Mouse (Mus musculus) layer of hippocampus, adult 18-20 months (tissue): ENCODE measurements at regions not wholly inside any gene's neighbourhood (a gene's known extent, or its start where the extent isn't known, plus 50 kb on each side); places are given as distances from the start of the nearest gene placed in this dataset.

Experiments
- DNase-seq, 2 experiments: peaks; one replicate each; pipeline ENCODE4 v3.0.0; 2022; ENCODE audit warnings: low spot score in 2 of 2

DNA sequence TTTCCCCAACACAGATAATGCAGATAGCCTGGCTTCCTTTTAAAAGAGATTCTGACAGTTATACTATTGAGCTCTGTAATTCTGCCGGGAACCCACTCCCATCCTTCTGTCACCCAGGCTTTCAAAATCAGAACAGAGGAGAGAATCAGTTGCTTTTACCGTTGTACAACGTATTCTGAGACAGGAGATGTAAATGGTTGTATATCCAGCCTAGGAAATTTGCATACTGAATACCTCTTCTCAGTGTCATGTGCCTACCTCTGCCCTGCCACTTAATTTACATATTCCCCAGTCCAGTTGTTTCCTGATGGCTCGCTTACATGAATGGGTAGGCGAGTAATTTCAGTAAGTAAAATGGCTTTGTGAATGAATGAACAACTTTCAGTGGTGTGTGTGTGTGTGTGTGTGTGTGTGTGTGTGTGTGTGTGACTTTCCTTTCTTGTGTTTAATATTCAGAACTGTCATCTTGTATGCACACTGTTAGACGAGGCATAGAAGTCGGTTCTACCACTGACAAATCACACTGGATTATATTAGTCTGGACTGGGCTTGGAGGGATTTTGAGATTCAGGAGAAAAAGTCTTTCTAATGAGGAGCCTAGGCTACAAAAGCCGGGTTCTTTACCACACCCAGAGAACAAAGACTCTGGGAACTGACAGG is 282.2 kb upstream of the Cdh6 start:
- DNase-seq = no peak

DNA sequence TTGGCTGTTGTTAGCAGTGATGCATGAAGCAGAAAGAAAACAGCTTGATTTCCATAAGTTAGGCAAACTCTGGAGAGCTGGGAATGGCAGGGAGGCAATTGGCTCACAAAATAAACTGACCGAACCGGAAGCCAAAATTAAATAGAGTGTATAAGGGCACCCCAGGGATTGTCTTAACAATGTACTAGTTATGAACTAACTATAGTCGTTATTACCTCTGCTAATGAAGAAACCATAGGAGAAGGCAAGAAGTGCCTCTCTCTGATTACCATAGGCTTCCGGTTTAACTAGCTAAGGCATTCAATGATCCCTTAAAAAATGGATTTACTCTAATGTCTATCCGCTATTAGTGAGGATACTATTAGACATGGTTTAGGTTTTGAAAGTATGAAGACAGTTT is 276.9 kb upstream of the Cdh6 start:
- DNase-seq = no peak

DNA sequence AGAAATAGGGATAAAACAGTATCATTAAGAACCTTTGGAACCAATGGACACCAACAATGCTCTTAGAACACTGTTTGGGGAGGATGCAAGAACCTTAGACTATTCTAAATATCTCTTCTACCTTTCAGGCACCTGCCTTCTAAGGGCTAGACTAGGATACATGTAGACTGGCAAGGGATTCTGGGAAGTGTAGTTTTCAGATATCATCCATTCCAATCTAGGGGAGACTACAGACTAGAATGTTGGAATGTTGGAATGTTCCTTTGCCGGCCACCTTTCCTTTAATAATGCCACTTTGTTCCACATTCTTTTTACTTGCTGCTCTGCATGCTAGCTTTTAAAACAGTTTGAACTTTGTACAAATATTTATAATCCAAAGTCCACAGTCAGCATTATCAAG is 261.1 kb upstream of the Cdh6 start:
- DNase-seq = no peak

DNA sequence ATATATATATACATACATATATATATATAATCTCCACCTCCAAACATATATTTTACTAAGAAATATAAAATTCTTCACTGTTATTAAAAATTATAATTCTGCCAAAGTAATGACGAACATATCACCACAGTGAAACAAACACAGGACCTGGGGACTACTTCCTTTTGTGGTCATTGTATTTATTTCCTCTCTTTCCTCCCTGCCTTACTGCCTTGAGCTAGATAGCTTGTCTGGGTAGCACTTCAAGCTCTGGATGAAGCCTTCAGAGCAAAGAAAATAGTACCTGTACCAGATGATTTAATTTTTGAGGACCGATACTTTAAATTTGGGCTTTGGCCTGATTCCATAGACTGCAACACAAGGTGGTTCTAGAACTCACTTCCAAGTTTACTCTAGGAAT is 259.5 kb upstream of the Cdh6 start:
- DNase-seq = no peak

DNA sequence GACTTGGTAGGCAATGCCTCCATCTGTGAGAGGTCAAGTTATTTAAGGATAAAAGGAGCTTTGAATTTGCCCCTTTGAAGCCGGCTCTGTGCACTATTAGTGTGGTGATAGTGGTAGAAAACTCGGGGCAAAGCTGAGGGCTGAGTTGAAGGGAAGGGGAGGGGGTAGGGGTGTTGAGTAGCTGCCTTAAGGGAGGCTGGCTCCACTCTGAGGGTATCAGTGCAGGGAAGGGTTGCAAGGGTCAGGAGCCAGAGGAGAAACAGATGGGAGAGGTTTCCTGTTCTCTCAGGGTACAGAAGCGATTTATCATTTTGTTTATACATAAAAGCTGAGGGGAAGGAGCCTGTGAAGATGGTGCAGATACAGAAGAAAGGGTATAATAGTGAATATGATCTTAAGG is 246.1 kb upstream of the Cdh6 start:
- DNase-seq = no peak

DNA sequence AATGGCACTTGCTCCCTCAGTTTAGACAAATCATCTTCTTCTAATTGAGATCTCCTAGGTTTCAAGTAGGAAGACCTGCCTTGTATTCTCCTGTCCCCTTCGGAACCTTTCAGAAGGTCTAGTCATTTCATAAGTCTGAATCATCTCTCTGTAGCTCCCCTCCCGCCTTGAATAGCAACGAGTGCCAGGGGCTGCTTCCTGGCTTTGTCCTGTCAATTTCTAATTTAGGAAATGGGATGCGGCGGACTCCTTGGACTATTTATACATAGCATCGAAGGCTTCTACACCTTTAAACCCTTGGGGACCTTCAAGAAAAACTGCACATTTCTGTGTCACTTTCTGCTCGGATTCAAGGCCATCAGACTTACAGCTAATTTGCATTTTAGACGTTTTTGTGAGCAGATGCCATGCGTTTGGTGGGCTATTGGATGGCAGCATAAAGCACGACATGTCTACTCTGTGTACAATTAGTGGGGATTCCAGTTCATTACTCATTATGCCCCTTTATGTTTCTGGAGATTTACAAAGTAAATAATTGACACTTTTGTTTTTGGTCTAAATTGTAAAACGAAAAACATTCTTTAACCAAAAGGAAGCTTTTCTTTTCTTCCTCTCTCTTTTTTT is 236.7 kb upstream of the Cdh6 start:
- no peak for DNase-seq

DNA sequence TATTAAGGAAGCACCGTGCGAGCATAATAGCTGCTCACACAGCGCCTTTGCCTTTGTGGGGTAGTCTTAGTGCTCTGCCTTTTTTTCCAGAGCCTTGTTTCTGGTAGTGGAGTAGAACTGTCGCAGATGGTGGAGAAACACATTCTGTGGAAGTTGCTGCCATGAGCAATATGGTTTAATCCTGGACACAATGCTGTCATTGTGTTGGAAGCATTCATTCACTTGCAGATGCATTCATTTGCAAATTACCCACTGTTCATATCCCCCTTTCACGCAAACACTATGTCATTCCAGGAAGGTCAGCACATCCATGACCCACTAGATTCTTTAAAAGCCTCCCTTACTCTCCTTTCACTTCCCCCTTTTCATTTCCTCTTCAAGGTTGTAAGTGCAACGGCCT is 219.7 kb upstream of the Cdh6 start:
- no peak for DNase-seq

DNA sequence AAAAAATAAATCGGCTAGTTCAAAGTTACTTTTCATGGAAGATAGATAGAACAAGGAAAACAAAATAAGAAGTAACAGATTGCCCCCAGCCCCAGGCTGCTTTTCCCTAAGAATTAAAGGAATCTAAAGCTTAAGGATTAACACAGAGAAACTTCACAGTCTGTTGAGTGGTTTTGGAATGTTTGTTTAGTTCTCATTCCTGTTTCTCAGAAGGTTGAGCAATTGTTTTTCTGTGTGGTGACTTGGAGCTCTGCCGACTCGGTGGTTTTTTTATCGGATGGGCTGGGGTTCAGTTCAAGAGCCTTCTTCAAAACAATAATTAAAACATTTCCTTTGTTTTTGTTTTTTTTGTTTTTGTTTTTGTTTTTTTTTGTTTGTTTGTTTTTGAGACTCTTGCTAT is 217.9 kb upstream of the Cdh6 start:
- DNase-seq = no peak

DNA sequence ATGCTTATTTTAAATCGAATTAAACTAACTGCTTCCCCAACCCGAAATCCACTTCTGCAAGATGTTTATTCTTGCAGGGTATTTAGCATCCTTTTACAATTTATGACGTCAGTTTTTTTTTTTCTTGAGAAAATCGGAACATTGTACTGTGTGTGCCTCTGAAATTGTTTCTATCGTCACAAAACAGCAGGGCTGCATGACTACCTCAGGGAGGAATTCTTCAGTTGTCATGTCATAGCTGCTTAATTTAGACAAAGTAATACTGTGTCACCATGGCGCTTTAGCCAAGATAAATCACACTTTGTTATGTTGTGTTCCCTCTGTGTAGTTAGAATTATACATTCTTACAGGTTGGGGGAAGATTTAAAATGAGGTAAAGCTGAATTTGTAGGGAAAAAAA is 211.3 kb upstream of the Cdh6 start:
- DNase-seq = no peak

DNA sequence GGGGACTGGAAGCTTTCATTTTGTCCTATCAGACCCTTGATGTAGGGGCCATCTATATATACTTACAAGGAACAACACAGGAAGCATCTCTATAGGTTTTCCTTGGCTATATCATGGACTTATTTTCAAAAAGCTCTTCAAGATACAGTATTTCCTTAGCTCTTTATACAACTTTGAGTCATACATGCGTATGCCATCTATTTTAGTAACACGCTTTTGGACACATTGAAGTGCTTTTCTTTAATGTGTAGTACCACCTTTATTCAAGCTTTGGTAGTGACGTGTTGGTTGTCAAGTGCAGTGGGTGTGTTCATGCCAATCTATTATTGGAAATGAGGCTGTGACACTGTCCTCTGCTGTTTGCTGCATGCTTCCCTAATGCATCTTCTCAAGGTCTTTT is 202.1 kb upstream of the Cdh6 start:
- DNase-seq = no peak

DNA sequence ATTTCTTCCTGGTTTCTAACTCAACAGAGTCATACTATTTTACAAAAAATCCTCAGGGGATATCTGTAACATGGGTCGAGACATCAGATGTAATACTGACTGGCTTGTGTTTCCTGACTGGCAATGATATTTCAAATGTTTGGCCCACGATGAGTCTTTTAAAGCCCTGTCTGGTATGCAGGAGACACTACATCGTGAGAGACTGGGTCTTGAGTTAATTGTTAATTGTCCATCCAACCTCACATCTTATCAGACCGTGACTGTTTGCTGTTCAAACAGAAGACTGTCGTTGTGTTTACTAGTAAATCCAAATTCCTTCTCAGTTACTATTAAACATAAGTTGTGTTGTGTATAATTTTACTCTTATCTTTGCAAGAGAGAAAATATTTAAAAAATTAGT is 195.3 kb upstream of the Cdh6 start:
- no peak for DNase-seq

DNA sequence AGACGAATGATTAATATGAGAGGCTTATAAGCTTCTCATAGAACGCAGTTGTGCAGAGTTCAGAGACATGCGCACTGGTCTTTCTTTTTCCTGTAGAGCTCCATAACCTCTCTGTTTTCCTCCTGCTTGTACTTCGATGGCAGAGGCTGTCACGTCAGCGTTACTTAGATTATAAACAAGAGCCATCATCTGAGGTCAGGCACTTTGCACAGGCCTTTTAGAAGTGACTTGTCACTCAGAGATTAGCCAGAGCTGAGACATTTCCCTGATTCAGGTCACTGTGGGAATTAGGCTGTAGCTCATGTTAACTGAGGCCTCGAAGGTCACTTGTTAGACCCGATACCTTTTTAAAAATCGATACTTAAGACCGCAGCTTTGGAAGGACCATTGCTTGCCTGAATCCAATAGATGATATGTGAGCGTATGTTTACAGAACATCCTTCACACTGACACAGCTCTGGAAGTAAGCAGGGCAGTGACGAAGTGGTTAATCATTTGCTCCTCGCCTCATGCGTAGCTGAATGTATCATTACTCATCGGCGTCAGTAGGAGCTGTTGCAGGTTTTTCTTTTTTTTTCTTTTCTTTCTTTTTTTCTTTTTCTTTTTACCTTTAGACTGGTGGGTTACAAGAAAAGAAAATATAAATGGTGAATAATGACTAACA is 193.9 kb upstream of the Cdh6 start:
- DNase-seq = no peak

DNA sequence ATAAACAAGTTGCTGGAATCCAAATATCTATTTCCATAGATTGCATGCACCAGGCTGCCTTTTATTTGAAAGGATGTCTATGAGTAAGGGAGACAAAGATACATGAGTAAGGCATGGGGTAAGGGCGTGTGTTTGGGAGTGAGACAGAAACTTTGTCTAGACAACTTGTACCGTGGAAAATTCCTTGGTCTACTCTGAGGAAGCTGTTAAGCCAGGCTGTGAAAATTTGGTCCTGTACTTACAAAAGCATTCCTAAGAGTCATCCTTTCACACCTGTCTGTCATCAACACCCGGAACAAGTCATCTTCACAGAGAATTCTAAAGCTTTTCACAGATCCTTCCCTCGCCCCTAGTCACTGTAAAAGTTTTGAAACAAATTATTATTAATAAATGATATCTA is 193.1 kb upstream of the Cdh6 start:
- no peak for DNase-seq

DNA sequence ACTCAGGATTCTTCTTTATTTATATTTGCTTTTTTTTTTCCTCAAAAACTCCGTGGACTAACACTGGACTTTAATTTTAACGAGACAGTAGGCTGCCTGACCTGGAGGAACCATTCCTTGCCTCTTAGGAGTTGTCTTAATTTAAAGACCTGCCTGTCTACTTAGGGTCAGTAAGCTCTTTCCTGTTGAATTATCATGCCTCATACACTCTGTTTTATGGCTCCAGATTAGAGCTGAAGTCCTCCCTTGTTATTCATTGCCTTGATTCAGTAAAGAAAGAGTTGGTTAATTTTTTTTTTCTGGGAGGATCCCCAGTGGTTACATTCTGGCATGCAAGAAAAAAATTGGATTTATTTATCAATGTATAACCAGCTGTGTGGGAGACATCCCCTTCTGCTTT is 187.3 kb upstream of the Cdh6 start:
- no peak for DNase-seq

DNA sequence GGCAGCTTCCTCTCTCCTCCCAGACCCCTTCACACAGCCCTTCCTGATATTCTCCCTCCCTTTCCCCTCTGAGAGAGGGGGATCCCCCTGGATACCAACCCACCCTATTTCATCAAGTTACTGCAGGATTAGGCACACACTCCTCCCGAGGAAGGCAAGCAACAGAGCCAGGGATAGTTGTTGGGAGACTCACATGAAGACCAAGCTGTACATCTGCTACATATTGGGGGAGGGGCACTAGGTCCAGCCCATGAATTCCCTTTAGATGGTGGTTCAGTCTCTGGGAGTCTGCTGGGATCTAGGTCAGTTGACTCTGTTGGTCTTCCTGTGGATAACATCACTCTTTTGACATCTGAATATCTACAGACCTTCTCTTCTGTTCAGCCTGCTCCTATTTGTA is 185.6 kb upstream of the Cdh6 start:
- DNase-seq = no peak

DNA sequence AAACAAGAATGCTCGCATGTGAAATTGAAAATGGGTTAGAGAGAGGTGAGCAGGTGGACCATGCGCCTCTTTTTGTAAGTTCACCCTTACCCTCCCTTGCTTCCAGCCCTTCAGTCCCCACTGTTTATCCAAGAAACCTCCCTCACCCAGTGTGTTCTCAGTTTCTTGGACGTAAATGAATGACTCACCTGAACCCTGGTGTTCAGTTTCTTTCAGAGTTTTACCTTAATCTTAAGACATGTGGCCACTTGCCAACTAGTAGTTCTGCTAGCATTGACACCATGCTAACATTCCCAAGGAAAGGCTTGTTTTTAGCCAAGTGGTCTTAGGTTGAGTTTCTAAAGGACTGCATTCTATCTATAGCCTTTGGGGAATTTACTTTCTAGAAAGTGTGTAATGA is 176.8 kb upstream of the Cdh6 start:
- no peak for DNase-seq

DNA sequence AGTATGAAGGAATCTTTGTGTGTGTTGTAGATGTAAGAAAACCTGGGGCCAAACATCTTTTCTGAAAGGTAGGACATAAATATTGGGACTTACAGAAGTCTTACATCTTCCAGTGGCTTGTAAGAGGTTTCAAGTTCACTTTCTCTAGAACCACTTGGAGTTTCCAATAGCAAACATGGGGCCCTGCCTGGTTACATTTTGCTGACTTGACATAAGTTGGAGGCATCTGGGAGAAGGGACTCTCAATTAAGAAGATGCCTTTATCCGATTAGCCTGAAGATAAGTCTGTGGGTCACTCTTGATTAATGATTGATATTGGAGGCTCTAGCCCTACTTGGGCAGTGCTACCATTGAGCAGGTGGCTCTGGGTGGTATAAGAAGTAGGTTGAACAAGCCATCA is 162.9 kb upstream of the Cdh6 start:
- no peak for DNase-seq

DNA sequence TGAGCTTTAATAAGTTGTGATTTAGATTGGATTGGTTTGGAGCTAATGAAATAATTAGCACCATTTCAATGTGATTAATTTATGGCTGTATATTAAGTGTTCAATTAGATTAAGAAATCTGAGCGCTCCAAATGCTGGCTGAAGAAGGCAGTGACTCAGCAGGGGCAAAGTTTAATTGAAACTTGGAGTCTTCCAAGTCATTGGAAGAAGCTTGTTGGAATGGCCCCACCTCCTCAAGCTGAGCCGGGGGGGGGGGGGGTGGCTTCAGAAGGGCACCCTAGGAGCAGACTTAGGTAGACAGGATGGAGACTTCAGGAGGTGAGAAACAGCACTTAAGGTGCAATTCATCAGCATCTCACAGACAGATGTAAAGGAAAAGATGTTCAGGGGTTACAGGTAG is 151.0 kb upstream of the Cdh6 start:
- no peak for DNase-seq

DNA sequence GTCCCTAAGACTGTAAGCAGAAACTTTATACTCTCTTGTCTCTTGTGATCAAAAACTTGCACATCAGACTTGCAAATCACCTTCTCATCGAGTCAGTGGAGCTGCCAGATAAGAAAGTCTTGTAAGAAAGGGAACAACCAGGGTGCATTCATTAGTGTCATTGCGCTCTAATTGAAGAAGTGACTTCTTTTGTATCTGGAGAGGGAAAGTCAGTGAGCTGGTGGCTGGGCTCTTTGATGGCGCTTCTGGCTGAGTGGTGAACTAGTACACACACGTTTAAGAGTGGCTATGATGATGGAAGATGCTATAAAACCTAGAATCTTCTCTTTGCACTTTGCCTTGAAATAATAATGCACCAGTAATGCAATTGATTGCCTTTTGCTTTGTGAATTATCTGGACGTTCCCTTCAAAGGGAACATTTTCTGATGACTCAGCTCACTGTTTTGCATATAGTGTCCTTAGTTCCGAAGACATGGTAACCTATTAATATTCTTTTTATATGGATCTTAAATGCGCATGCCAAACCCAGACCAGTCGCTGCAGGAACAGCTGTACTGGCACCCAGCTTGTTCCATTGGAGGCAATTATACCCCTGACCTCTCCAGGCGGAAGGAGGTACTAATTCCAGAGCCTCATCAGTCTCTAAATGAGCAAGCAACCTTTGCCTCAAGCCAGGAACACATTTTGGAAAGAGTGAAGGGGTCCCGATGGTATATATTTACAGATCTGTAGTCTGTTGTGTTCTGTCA is 147.3 kb upstream of the Cdh6 start:
- no peak for DNase-seq

DNA sequence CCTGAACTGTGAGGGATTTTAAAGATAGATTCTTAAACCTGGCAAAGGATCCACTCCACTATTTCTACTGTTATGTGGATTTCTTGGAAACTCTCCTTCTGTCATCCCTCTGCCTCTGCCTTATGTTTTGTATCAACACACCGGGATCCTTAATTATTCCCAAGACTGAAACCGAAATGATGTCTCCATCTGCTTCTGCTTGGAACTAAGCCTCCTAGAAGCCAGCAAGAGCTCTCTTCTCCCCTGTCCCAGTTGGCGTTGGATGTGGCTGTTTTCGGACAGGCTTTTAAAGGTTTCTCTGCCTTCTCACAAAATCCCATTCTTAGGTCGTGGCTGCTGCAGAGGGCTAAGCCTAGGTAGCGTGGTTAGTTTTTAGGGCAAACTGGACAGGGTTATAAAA is 131.1 kb upstream of the Cdh6 start:
- peak in 1 of 2 experiments; percentile 14 for DNase-seq

DNA sequence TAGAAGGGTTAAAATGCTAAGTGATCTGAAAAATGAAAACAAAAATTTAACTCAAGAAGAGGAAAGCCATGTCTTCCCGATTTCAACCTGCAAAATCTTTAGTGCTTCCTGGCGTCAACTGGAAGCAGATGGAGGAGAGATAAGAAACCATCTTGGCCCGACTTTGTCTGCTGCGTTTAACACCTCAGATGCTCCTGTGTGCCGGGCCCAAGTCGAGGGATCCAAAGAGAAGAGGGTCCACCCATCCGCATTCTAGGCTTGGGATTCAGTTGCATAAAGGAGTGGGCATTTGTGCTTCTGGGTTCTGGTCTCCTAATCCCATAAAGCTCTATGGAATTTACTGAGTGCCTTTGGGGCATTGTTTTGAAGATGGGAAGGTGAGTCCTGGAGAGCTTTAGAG is 130.0 kb upstream of the Cdh6 start:
- DNase-seq = no peak

DNA sequence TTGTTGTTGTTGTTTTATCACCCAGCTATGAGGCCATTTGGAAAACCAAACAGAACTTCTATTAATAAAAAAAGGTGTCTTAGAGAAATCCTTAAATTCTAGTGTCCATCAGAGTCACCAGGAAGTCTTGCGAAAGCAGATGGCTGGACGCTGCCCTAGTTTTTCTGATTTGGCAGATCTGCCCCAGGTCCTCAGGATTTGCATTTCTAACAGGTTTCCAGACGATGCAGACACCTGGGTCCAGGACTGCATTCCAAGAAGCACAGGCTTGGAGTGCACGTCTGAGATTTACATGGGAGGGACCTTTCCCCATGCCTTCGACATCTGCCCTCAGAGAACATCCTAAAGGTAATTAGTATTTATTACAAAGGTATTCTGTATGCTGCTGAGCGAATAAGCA is 129.2 kb upstream of the Cdh6 start:
- no peak for DNase-seq
